Mouse (Mus musculus) limb, embryonic 14.5 days (tissue): ENCODE measurements at regions not wholly inside any gene's neighbourhood (a gene's known extent, or its start where the extent isn't known, plus 50 kb on each side); places are given as distances from the start of the nearest gene placed in this dataset.

Source experiments
- ATAC-seq: fragments of 200-750 bp; cut with Nextera tagmentation; 2 replicates; pipeline ENCODE4 v1.8.0; 2017; ENCODE audit warnings: low read depth, moderate number of reproducible peaks, moderate TSS enrichment; ENCODE audit not compliant: low FRiP score
- DNase-seq: peaks from one replicate; pipeline ENCODE4 v3.0.0-alpha.2; 2015; ENCODE audit warnings: low spot score
- H3K27ac ChIP-seq: fragments of 300-500 bp; sonication (generic); replicated peaks from 2 replicates; pipeline ENCODE4 v1.5.1; 2014; ENCODE audit warnings: low read depth, mild to moderate bottlenecking, low read length, moderate library complexity, mixed read lengths
- H3K27me3 ChIP-seq: fragments of 300-500 bp; sonication (generic); 2 replicates; pipeline ENCODE4 v1.6.1; 2014; ENCODE audit warnings: low read length, mixed read lengths; ENCODE audit not compliant: control insufficient read depth, insufficient read depth
- H3K36me3 ChIP-seq: fragments of 300-500 bp; sonication (generic); 2 replicates; pipeline ENCODE4 v1.6.1; 2014; ENCODE audit warnings: mild to moderate bottlenecking, low read length, moderate library complexity, mixed read lengths; ENCODE audit not compliant: control insufficient read depth, insufficient read depth
- H3K4me1 ChIP-seq: fragments of 300-500 bp; sonication (generic); 2 replicates; pipeline ENCODE4 v1.6.1; 2014; ENCODE audit warnings: antibody characterized with exemption, low read length, mixed read lengths; ENCODE audit not compliant: control insufficient read depth, insufficient read depth
- H3K4me2 ChIP-seq: fragments of 300-500 bp; sonication (generic); replicated peaks from 2 replicates; pipeline ENCODE4 v1.6.1; 2014; ENCODE audit warnings: low read depth, mild to moderate bottlenecking, low read length, moderate library complexity; ENCODE audit not compliant: severe bottlenecking
- H3K4me3 ChIP-seq: fragments of 300-500 bp; sonication (generic); replicated peaks from 2 replicates; pipeline ENCODE4 v1.5.1; 2014; ENCODE audit warnings: low read length
- H3K9ac ChIP-seq: fragments of 300-500 bp; sonication (generic); 2 replicates; pipeline ENCODE4 v1.6.1; 2014; ENCODE audit warnings: mild to moderate bottlenecking, low read depth, low read length, moderate library complexity; ENCODE audit not compliant: severe bottlenecking
- H3K9me3 ChIP-seq: fragments of 300-500 bp; sonication (generic); 2 replicates; pipeline ENCODE4 v1.6.1; 2016; ENCODE audit warnings: low read length; ENCODE audit not compliant: control insufficient read depth
- POLR2A ChIP-seq: fragments of 200-500 bp; IDR thresholded peaks from 2 replicates; pipeline ENCODE4 v1.8.0; 2012; ENCODE audit warnings: inconsistent platforms, mild to moderate bottlenecking, moderate library complexity, borderline replicate concordance; ENCODE audit not compliant: insufficient read depth, insufficient read length; ENCODE audit errors: extremely low read depth
- WGBS: fragments of 180-500 bp; shearing (Covaris S2); extraction: QIAGEN DNeasy Blood & Tissue Kit; methylation state at CpG from one replicate; pipeline ENCODE4 v1.1.7; 2014; 5-methylcytosine and 5-hydroxymethylcytosine counted together

- TF ChIP-seq POLR2A, result no peak
- 53% methylated on average over 3 of the region's 3 CpGs for WGBS
- Histone ChIP-seq H3K4me3 (no peak overlapping the region), H3K27ac (no peak overlapping the region), H3K4me1 (no peaks in the 10 kb centered on the region), H3K9ac (no peak overlapping the region), H3K4me2 (no peak overlapping the region), H3K36me3 (no peaks in the 10 kb centered on the region), H3K9me3 (no peaks in the 10 kb centered on the region), H3K27me3 (no peaks in the 10 kb centered on the region)
- ATAC-seq (no peak), DNase-seq (peak; percentile 34)
Observed at GRCm38 (mm10) chr12:5668486-5668885, 293.0 kb upstream of the Klhl29 start.

- no peak overlapping the region for H3K27ac ChIP-seq
- no peaks in the 10 kb centered on the region for H3K36me3 ChIP-seq
- TF ChIP-seq POLR2A, result no peak
- H3K9ac ChIP-seq, result no peak overlapping the region
- peak; percentile 76 for DNase-seq
- no peaks in the 10 kb centered on the region for H3K4me1 ChIP-seq
- no peaks in the 10 kb centered on the region for H3K27me3 ChIP-seq
- ATAC-seq, result no peak
- WGBS, result 74% methylated on average over 9 of the region's 9 CpGs
- no peaks in the 10 kb centered on the region for H3K9me3 ChIP-seq
- H3K4me3 ChIP-seq, result no peak overlapping the region
- H3K4me2 ChIP-seq, result no peak overlapping the region
Observed at GRCm38 (mm10) chr12:5637571-5638275, 262.2 kb upstream of the Klhl29 start.

- Histone ChIP-seq H3K4me2 (no peak overlapping the region), H3K9me3 (no peaks in the 10 kb centered on the region), H3K9ac (no peak overlapping the region), H3K27ac (no peak overlapping the region), H3K36me3 (no peaks in the 10 kb centered on the region), H3K4me3 (no peak overlapping the region), H3K4me1 (no peaks in the 10 kb centered on the region), H3K27me3 (no peaks in the 10 kb centered on the region)
- DNase-seq (no peak), ATAC-seq (no peak)
- no peak for TF ChIP-seq POLR2A
- 80% methylated on average over 3 of the region's 3 CpGs for WGBS
Observed at GRCm38 (mm10) chr12:5633971-5634370, 258.5 kb upstream of the Klhl29 start.

- H3K4me2 ChIP-seq, result no peak overlapping the region
- H3K4me3 ChIP-seq, result no peak overlapping the region
- DNase-seq (no peak), ATAC-seq (no peak)
- no peaks in the 10 kb centered on the region for H3K36me3 ChIP-seq
- WGBS, result 78% methylated on average over 9 of the region's 9 CpGs
- no peak overlapping the region for H3K9ac ChIP-seq
- no peak for TF ChIP-seq POLR2A
- no peaks in the 10 kb centered on the region for H3K9me3 ChIP-seq
- no peaks in the 10 kb centered on the region for H3K4me1 ChIP-seq
- no peak overlapping the region for H3K27ac ChIP-seq
- no peaks in the 10 kb centered on the region for H3K27me3 ChIP-seq
Observed at GRCm38 (mm10) chr12:5601084-5601654, 225.7 kb upstream of the Klhl29 start.

GRCm38 (mm10) chr12:5599426-5599825 lies 223.9 kb upstream of the Klhl29 start:
- no peaks in the 10 kb centered on the region for H3K9me3 ChIP-seq
- H3K27me3 ChIP-seq, result no peaks in the 10 kb centered on the region
- no peak overlapping the region for H3K27ac ChIP-seq
- no peak for TF ChIP-seq POLR2A
- no peak overlapping the region for H3K9ac ChIP-seq
- ATAC-seq (no peak), DNase-seq (no peak)
- H3K36me3 ChIP-seq, result no peaks in the 10 kb centered on the region
- 78% methylated on average over 1 of the region's 1 CpGs for WGBS
- H3K4me2 ChIP-seq, result no peak overlapping the region
- H3K4me1 ChIP-seq, result no peaks in the 10 kb centered on the region
- no peak overlapping the region for H3K4me3 ChIP-seq
